Mouse (Mus musculus) hindbrain, embryonic 10.5 days (tissue): ENCODE data around the gene Spop. TPM values are rescaled to one million over a fixed set of nuclear protein-coding genes. Genes with fewer than 3 reads are reported as not detected.

ENCODE experiments used
- DNase-seq: peaks from one replicate; pipeline ENCODE4 v3.0.0-alpha.2; 2017; ENCODE audit warnings: low spot score
- H3K27ac ChIP-seq: fragments of 300-500 bp; sonication (generic); 2 replicates; pipeline ENCODE4 v1.5.1; 2016; ENCODE audit warnings: mild to moderate bottlenecking, moderate library complexity
- H3K27me3 ChIP-seq: fragments of 300-500 bp; sonication (generic); 2 replicates; pipeline ENCODE4 v1.6.1; 2016; ENCODE audit warnings: mild to moderate bottlenecking; ENCODE audit not compliant: poor library complexity, insufficient read depth, severe bottlenecking
- H3K36me3 ChIP-seq: fragments of 300-500 bp; sonication (generic); 2 replicates; pipeline ENCODE4 v1.6.1; 2016; ENCODE audit warnings: mild to moderate bottlenecking, moderate library complexity
- H3K4me1 ChIP-seq: fragments of 300-500 bp; sonication (generic); replicated peaks from 2 replicates; pipeline ENCODE4 v1.6.1; 2016; ENCODE audit warnings: mild to moderate bottlenecking
- H3K4me3 ChIP-seq: fragments of 300-500 bp; sonication (generic); 2 replicates; pipeline ENCODE4 v1.5.1; 2016; ENCODE audit warnings: mild to moderate bottlenecking, moderate library complexity
- H3K9me3 ChIP-seq: fragments of 300-500 bp; sonication (generic); 2 replicates; pipeline ENCODE4 v1.6.1; 2016; ENCODE audit warnings: mild to moderate bottlenecking, moderate library complexity
- WGBS: fragments of 180-500 bp; shearing (Covaris S2); methylation state at CpG from one replicate; pipeline ENCODE4 v1.1.7; 2016; 5-methylcytosine and 5-hydroxymethylcytosine counted together
- polyA plus RNA-seq: library from polyadenylated mRNA; unstranded; fragments of >200 nt; fragmentation: Nextera tagmentation; extraction: Ambion mirVana; gene quantifications from 2 replicates; pipeline ENCODE4 v1.2.1, GENCODE M21; 2016

Gene Spop
- polyA plus RNA-seq, 1 experiment from 2014 or later, result 143 TPM

GRCm38 (mm10) chr11:95411453-95412013 lies 2.3 kb upstream of the Spop start:
- Histone ChIP-seq H3K36me3 (no peaks in the 10 kb centered on the region), H3K4me1 (peaks cover 19% of the 10 kb centered on the region), H3K27ac (no peak overlapping the region), H3K4me3 (no peak overlapping the region), H3K9me3 (no peaks in the 10 kb centered on the region), H3K27me3 (peaks cover 19% of the 10 kb centered on the region)
- WGBS, result 69% methylated on average over 6 of the region's 6 CpGs
- DNase-seq, result no peak

GRCm38 (mm10) chr11:95412615-95413014 lies 1.3 kb upstream of the Spop start:
- Histone ChIP-seq H3K27me3 (peaks cover 19% of the 10 kb centered on the region), H3K36me3 (no peaks in the 10 kb centered on the region), H3K4me3 (no peak overlapping the region), H3K9me3 (no peaks in the 10 kb centered on the region), H3K27ac (no peak overlapping the region), H3K4me1 (peaks cover 29% of the 10 kb centered on the region)
- DNase-seq, result no peak
- WGBS, result 86% methylated on average over 3 of the region's 3 CpGs

GRCm38 (mm10) chr11:95414536-95415161 lies 769 bp downstream of the Spop start:
- peaks cover 19% of the 10 kb centered on the region for H3K27me3 ChIP-seq
- H3K4me3 ChIP-seq, result peak overlapping the region; percentile 74
- no peaks in the 10 kb centered on the region for H3K9me3 ChIP-seq
- peak overlapping the region; percentile 92 for H3K27ac ChIP-seq
- WGBS, result 1% methylated on average over 28 of the region's 28 CpGs
- peaks cover 29% of the 10 kb centered on the region for H3K4me1 ChIP-seq
- H3K36me3 ChIP-seq, result peaks cover 16% of the 10 kb centered on the region
- DNase-seq, result peak; percentile 100

- peaks cover 29% of the 10 kb centered on the region for H3K4me1 ChIP-seq
- no peak for DNase-seq
- peak overlapping the region; percentile 92 for H3K27ac ChIP-seq
- peak overlapping the region; percentile 74 for H3K4me3 ChIP-seq
- H3K36me3 ChIP-seq, result peaks cover 20% of the 10 kb centered on the region
- H3K9me3 ChIP-seq, result no peaks in the 10 kb centered on the region
- peaks cover 19% of the 10 kb centered on the region for H3K27me3 ChIP-seq
Measured at GRCm38 (mm10) chr11:95415931-95416330, 2.1 kb downstream of the Spop start.

GRCm38 (mm10) chr11:95417341-95417740 lies 3.5 kb downstream of the Spop start:
- H3K27ac ChIP-seq, result 0 out of 2 replicates have a peak overlapping the region, but pooled peaks have one; percentile 31
- no peak for DNase-seq
- H3K27me3 ChIP-seq, result peaks cover 11% of the 10 kb centered on the region
- H3K4me3 ChIP-seq, result no peak overlapping the region
- WGBS, result 91% methylated on average over 5 of the region's 5 CpGs
- no peaks in the 10 kb centered on the region for H3K9me3 ChIP-seq
- peaks cover 29% of the 10 kb centered on the region for H3K4me1 ChIP-seq
- H3K36me3 ChIP-seq, result peaks cover 25% of the 10 kb centered on the region

- Histone ChIP-seq H3K4me3 (no peak overlapping the region), H3K36me3 (peaks cover 35% of the 10 kb centered on the region), H3K4me1 (peaks cover 14% of the 10 kb centered on the region), H3K9me3 (no peaks in the 10 kb centered on the region), H3K27ac (no peak overlapping the region), H3K27me3 (no peaks in the 10 kb centered on the region)
- whole genome bisulfite sequencing, result 86% methylated on average over 2 of the region's 2 CpGs
- no peak for DNase-seq
Measured at GRCm38 (mm10) chr11:95420880-95421435, 7.1 kb downstream of the Spop start.

- Histone ChIP-seq H3K36me3 (peaks cover 31% of the 10 kb centered on the region), H3K27me3 (no peaks in the 10 kb centered on the region), H3K4me1 (no peaks in the 10 kb centered on the region), H3K4me3 (no peak overlapping the region), H3K9me3 (no peaks in the 10 kb centered on the region), H3K27ac (no peak overlapping the region)
- WGBS, result 83% methylated on average over 3 of the region's 3 CpGs
- DNase-seq, result no peak
Measured at GRCm38 (mm10) chr11:95423505-95423904, 9.6 kb downstream of the Spop start.

GRCm38 (mm10) chr11:95431344-95431743 lies 17.5 kb downstream of the Spop start:
- WGBS, result 76% methylated on average over 2 of the region's 2 CpGs

GRCm38 (mm10) chr11:95432194-95432593 lies 18.3 kb downstream of the Spop start:
- no peak overlapping the region for H3K4me3 ChIP-seq
- H3K27ac ChIP-seq, result no peak overlapping the region
- H3K27me3 ChIP-seq, result no peaks in the 10 kb centered on the region
- no peaks in the 10 kb centered on the region for H3K4me1 ChIP-seq
- 88% methylated on average over 2 of the region's 2 CpGs for WGBS
- no peaks in the 10 kb centered on the region for H3K9me3 ChIP-seq
- no peak for DNase-seq
- peaks cover 11% of the 10 kb centered on the region; the same call in 1 of the 2 replicates for H3K36me3 ChIP-seq

More at GRCm38 (mm10) chr11:95431344-95431743, 17.5 kb downstream of the Spop start:
- peaks cover 11% of the 10 kb centered on the region; the same call in 1 of the 2 replicates for H3K36me3 ChIP-seq
- H3K27ac ChIP-seq, result no peak overlapping the region
- no peak for DNase-seq
- no peaks in the 10 kb centered on the region for H3K9me3 ChIP-seq
- no peaks in the 10 kb centered on the region for H3K4me1 ChIP-seq
- H3K27me3 ChIP-seq, result no peaks in the 10 kb centered on the region
- no peak overlapping the region for H3K4me3 ChIP-seq

- H3K27me3 ChIP-seq, result no peaks in the 10 kb centered on the region
- 21% methylated on average over 2 of the region's 2 CpGs for WGBS
- H3K4me3 ChIP-seq, result no peak overlapping the region
- peaks cover 14% of the 10 kb centered on the region for H3K4me1 ChIP-seq
- DNase-seq, result no peak
- H3K27ac ChIP-seq, result peak overlapping the region; percentile 19; the same call in 1 of the 2 replicates
- peaks cover 8% of the 10 kb centered on the region for H3K36me3 ChIP-seq
- no peaks in the 10 kb centered on the region for H3K9me3 ChIP-seq
Measured at GRCm38 (mm10) chr11:95445371-95445770, 31.5 kb downstream of the Spop start.

- Histone ChIP-seq H3K9me3 (no peaks in the 10 kb centered on the region), H3K36me3 (peaks cover 22% of the 10 kb centered on the region), H3K4me1 (peaks cover 14% of the 10 kb centered on the region), H3K4me3 (no peak overlapping the region), H3K27me3 (no peaks in the 10 kb centered on the region), H3K27ac (no peak overlapping the region)
- no peak for DNase-seq
- 96% methylated on average over 6 of the region's 6 CpGs for WGBS
Measured at GRCm38 (mm10) chr11:95446580-95447305, 32.9 kb downstream of the Spop start.

GRCm38 (mm10) chr11:95448346-95448745 lies 34.5 kb downstream of the Spop start:
- H3K27ac ChIP-seq, result no peak overlapping the region
- H3K4me3 ChIP-seq, result no peak overlapping the region
- DNase-seq, result no peak
- H3K4me1 ChIP-seq, result peaks cover 14% of the 10 kb centered on the region
- H3K9me3 ChIP-seq, result no peaks in the 10 kb centered on the region
- 83% methylated on average over 3 of the region's 3 CpGs for WGBS
- H3K36me3 ChIP-seq, result peaks cover 25% of the 10 kb centered on the region
- H3K27me3 ChIP-seq, result no peaks in the 10 kb centered on the region

- H3K36me3 ChIP-seq, result peaks cover 17% of the 10 kb centered on the region
- no peaks in the 10 kb centered on the region for H3K27me3 ChIP-seq
- WGBS, result 78% methylated on average over 8 of the region's 8 CpGs
- no peaks in the 10 kb centered on the region for H3K9me3 ChIP-seq
- no peak for DNase-seq
- H3K4me3 ChIP-seq, result no peak overlapping the region
- no peak overlapping the region for H3K27ac ChIP-seq
- H3K4me1 ChIP-seq, result 0 out of 2 replicates have a peak, but pooled peaks cover 5% of the 10 kb centered on the region
Measured at GRCm38 (mm10) chr11:95455331-95455730, 41.5 kb downstream of the Spop start.
